Mouse (Mus musculus) gastrocnemius, postnatal 4 days (tissue): Measurements from ENCODE around the gene Fcgbp. TPM values are rescaled to one million over a fixed set of nuclear protein-coding genes. Genes with fewer than 3 reads are reported as not detected.

ENCODE experiments used
- DNase-seq, 2 experiments: peaks; one replicate each; pipeline ENCODE4 v3.0.0; 2021 to 2022; ENCODE audit warnings: low spot score in 2 of 2, mixed read lengths in 2 of 2
- long read RNA-seq, 2 experiments: library from polyadenylated mRNA; stranded (forward); transcript quantifications; one replicate each; pipeline ENCODE4 v2.0.0; 2021
- total RNA-seq, 2 experiments: library from RNA; stranded (reverse); gene quantifications; 2 replicates each; pipeline ENCODE4 v1.2.3; 2021

Gene Fcgbp
- total RNA-seq, result under 1 TPM in 1 of 2 experiments, not detected in 1; 0.05 TPM
- long read RNA-seq, experiment 1, result 0 reads
- long read RNA-seq, experiment 2, result 0 reads

- DNase-seq, result no peak
These were observed at the start of gene Fcgbp for GRCm38 (mm10) chr7:28070531-28071298. Fcgbp (plus strand) TSS chr7:28071236.

GRCm38 (mm10) chr7:28044524-28044923 lies 26.5 kb upstream of the Fcgbp start:
- DNase-seq, result no peak

GRCm38 (mm10) chr7:28049476-28050409 lies 21.3 kb upstream of the Fcgbp start, which contains the start of gene Psmc4:
Psmc4 (minus strand) TSS chr7:28050101.
- peak; percentile 95 to 99 for DNase-seq

GRCm38 (mm10) chr7:28050584-28050983 lies 20.5 kb upstream of the Fcgbp start:
- DNase-seq, result no peak

GRCm38 (mm10) chr7:28053046-28053930 lies 17.7 kb upstream of the Fcgbp start:
- DNase-seq, result no peak

- DNase-seq, result no peak
These were observed 11.1 kb upstream of the Fcgbp start for GRCm38 (mm10) chr7:28059972-28060371.

- DNase-seq, result no peak
These were observed 2.4 kb upstream of the Fcgbp start for GRCm38 (mm10) chr7:28068661-28069060.

- no peak for DNase-seq
These were observed 1.4 kb upstream of the Fcgbp start for GRCm38 (mm10) chr7:28069546-28070172.

- no peak for DNase-seq
These were observed 13.2 kb downstream of the Fcgbp start for GRCm38 (mm10) chr7:28084215-28084614.

- no peak for DNase-seq
These were observed 15.2 kb downstream of the Fcgbp start for GRCm38 (mm10) chr7:28086236-28086635.

- DNase-seq, result peak; percentile 5 to 13
These were observed 22.5 kb downstream of the Fcgbp start for GRCm38 (mm10) chr7:28093541-28093940.

GRCm38 (mm10) chr7:28099101-28099500 lies 28.1 kb downstream of the Fcgbp start:
- DNase-seq, result peak in 1 of 2 experiments; percentile 5

- peak in 1 of 2 experiments; percentile 29 for DNase-seq
These were observed 29.9 kb downstream of the Fcgbp start for GRCm38 (mm10) chr7:28100596-28101590.

GRCm38 (mm10) chr7:28102936-28103335 lies 31.9 kb downstream of the Fcgbp start:
- peak in 1 of 2 experiments; percentile 6 for DNase-seq

GRCm38 (mm10) chr7:28104670-28105069 lies 33.6 kb downstream of the Fcgbp start:
- no peak for DNase-seq

- DNase-seq, result no peak
These were observed 35.2 kb downstream of the Fcgbp start for GRCm38 (mm10) chr7:28106241-28106640.

- DNase-seq, result no peak
These were observed 43.6 kb downstream of the Fcgbp start for GRCm38 (mm10) chr7:28114648-28115047.

GRCm38 (mm10) chr7:28129166-28129565 lies 58.1 kb downstream of the Fcgbp start, which contains the start of gene 9530053A07Rik:
9530053A07Rik (plus strand) TSS chr7:28129466.
- DNase-seq, result no peak

- peak in 1 of 2 experiments; percentile 32 for DNase-seq
These were observed 66.6 kb downstream of the Fcgbp start for GRCm38 (mm10) chr7:28137613-28138012.
